Mouse (Mus musculus) neural tube, embryonic 13.5 days (tissue): ENCODE results near the gene Batf. TPM values are rescaled to one million over a fixed set of nuclear protein-coding genes. Genes with fewer than 3 reads are reported as not detected.

Source experiments
- ATAC-seq: fragments of 200-750 bp; cut with Nextera tagmentation; 2 replicates; pipeline ENCODE4 v1.8.0; 2017; ENCODE audit warnings: low read depth, mild to moderate bottlenecking, moderate TSS enrichment, moderate library complexity
- H3K27ac ChIP-seq: fragments of 300-500 bp; sonication (generic); replicated peaks from 2 replicates; pipeline ENCODE4 v1.5.1; 2015; ENCODE audit warnings: moderate library complexity, mild to moderate bottlenecking, inconsistent platforms
- H3K27me3 ChIP-seq: fragments of 300-500 bp; sonication (generic); 2 replicates; pipeline ENCODE4 v1.6.1; 2015; ENCODE audit warnings: mild to moderate bottlenecking, inconsistent platforms
- H3K36me3 ChIP-seq: fragments of 300-500 bp; sonication (generic); 2 replicates; pipeline ENCODE4 v1.6.1; 2015; ENCODE audit warnings: mild to moderate bottlenecking, inconsistent platforms
- H3K4me1 ChIP-seq: fragments of 300-500 bp; sonication (generic); replicated peaks from 2 replicates; pipeline ENCODE4 v1.6.1; 2015; ENCODE audit warnings: inconsistent platforms
- H3K4me2 ChIP-seq: fragments of 300-500 bp; sonication (generic); 2 replicates; pipeline ENCODE4 v1.6.1; 2015; ENCODE audit warnings: inconsistent platforms, mild to moderate bottlenecking, moderate library complexity
- H3K4me3 ChIP-seq: fragments of 300-500 bp; sonication (generic); 2 replicates; pipeline ENCODE4 v1.5.1; 2015; ENCODE audit warnings: mild to moderate bottlenecking, inconsistent platforms
- H3K9ac ChIP-seq: fragments of 300-500 bp; sonication (generic); 2 replicates; pipeline ENCODE4 v1.6.1; 2015; ENCODE audit warnings: moderate library complexity, mild to moderate bottlenecking, inconsistent platforms
- H3K9me3 ChIP-seq: fragments of 300-500 bp; sonication (generic); 2 replicates; pipeline ENCODE4 v1.6.1; 2016; ENCODE audit warnings: inconsistent platforms
- WGBS: fragments of 180-500 bp; shearing (Covaris S2); methylation state at CpG from one replicate; pipeline ENCODE4 v1.1.7; 2015; 5-methylcytosine and 5-hydroxymethylcytosine counted together
- polyA plus RNA-seq: library from polyadenylated mRNA; unstranded; fragments of >200 nt; fragmentation: Nextera tagmentation; extraction: Ambion mirVana; gene quantifications from 2 replicates; pipeline ENCODE4 v1.2.1, GENCODE M21; 2015

The Batf gene
- polyA plus RNA-seq: 0.85 and 0.96 TPM in 2 replicates

- H3K36me3 ChIP-seq: no peaks in the 10 kb centered on the region
- no peak within 1 kb of the TSS for H3K4me3 ChIP-seq
- WGBS: 50% methylated on average over 22 of the region's 22 CpGs
- no peak within 1 kb of the TSS for H3K4me2 ChIP-seq
- H3K27ac ChIP-seq: no peak within 1 kb of the TSS
- no peaks in the 10 kb centered on the region for H3K9me3 ChIP-seq
- H3K4me1 ChIP-seq: no peaks in the 10 kb centered on the region
- H3K9ac ChIP-seq: no peak within 1 kb of the TSS
- ATAC-seq: no peak
- no peaks in the 10 kb centered on the region for H3K27me3 ChIP-seq
Measured at GRCm38 (mm10) chr12:85686466-85687216, at the start of gene Batf. Gene Batf (plus strand): TSS chr12:85686669.

GRCm38 (mm10) chr12:85637932-85638331 is 48.5 kb upstream of the Batf start:
- ATAC-seq: no peak

GRCm38 (mm10) chr12:85638541-85639325 is 47.7 kb upstream of the Batf start:
- ATAC-seq: 0 out of 2 replicates have a peak, but pooled peaks have one; percentile 3
- Histone ChIP-seq H3K27ac (peak overlapping the region; percentile 52), H3K4me1 (peaks cover 31% of the 10 kb centered on the region), H3K36me3 (peaks cover 42% of the 10 kb centered on the region), H3K9me3 (no peaks in the 10 kb centered on the region), H3K27me3 (no peaks in the 10 kb centered on the region), H3K9ac (no peak overlapping the region), H3K4me2 (no peak overlapping the region), H3K4me3 (no peak overlapping the region)
- 75% methylated on average over 20 of the region's 20 CpGs for WGBS

More at GRCm38 (mm10) chr12:85637932-85638331, 48.5 kb upstream of the Batf start:
- Histone ChIP-seq H3K4me3 (no peak overlapping the region), H3K4me1 (peaks cover 31% of the 10 kb centered on the region), H3K4me2 (no peak overlapping the region), H3K36me3 (peaks cover 50% of the 10 kb centered on the region), H3K27me3 (no peaks in the 10 kb centered on the region), H3K27ac (no peak overlapping the region; the same call in 1 of the 2 replicates), H3K9me3 (no peaks in the 10 kb centered on the region), H3K9ac (no peak overlapping the region)
- WGBS: 71% methylated on average over 9 of the region's 9 CpGs

GRCm38 (mm10) chr12:85639326-85640008 is 47.0 kb upstream of the Batf start:
- Histone ChIP-seq H3K27ac (peak overlapping the region; percentile 52; the same call in 1 of the 2 replicates), H3K4me2 (no peak overlapping the region), H3K27me3 (no peaks in the 10 kb centered on the region), H3K9me3 (no peaks in the 10 kb centered on the region), H3K4me1 (peaks cover 31% of the 10 kb centered on the region), H3K9ac (no peak overlapping the region), H3K36me3 (peaks cover 34% of the 10 kb centered on the region), H3K4me3 (no peak overlapping the region)
- 65% methylated on average over 12 of the region's 12 CpGs for WGBS
- peak; percentile 79 for ATAC-seq

- H3K4me2 ChIP-seq: no peak overlapping the region
- H3K9ac ChIP-seq: no peak overlapping the region
- no peak for ATAC-seq
- no peak overlapping the region for H3K4me3 ChIP-seq
- peaks cover 31% of the 10 kb centered on the region for H3K4me1 ChIP-seq
- no peaks in the 10 kb centered on the region for H3K9me3 ChIP-seq
- 87% methylated on average over 10 of the region's 10 CpGs for WGBS
- H3K27me3 ChIP-seq: no peaks in the 10 kb centered on the region
- no peak overlapping the region; the same call in 1 of the 2 replicates for H3K27ac ChIP-seq
- H3K36me3 ChIP-seq: peaks cover 27% of the 10 kb centered on the region
Measured at GRCm38 (mm10) chr12:85640852-85641563, 45.5 kb upstream of the Batf start.

GRCm38 (mm10) chr12:85641564-85641931 is 44.9 kb upstream of the Batf start:
- ATAC-seq: no peak
- no peak overlapping the region for H3K4me3 ChIP-seq
- H3K9ac ChIP-seq: no peak overlapping the region
- no peak overlapping the region for H3K4me2 ChIP-seq
- WGBS: 61% methylated on average over 4 of the region's 4 CpGs
- H3K9me3 ChIP-seq: no peaks in the 10 kb centered on the region
- H3K36me3 ChIP-seq: peaks cover 23% of the 10 kb centered on the region
- peaks cover 31% of the 10 kb centered on the region for H3K4me1 ChIP-seq
- no peak overlapping the region; the same call in 1 of the 2 replicates for H3K27ac ChIP-seq
- H3K27me3 ChIP-seq: no peaks in the 10 kb centered on the region

- Histone ChIP-seq H3K4me1 (peaks cover 19% of the 10 kb centered on the region), H3K4me2 (no peak overlapping the region), H3K27me3 (no peaks in the 10 kb centered on the region), H3K9me3 (no peaks in the 10 kb centered on the region), H3K27ac (no peak overlapping the region), H3K4me3 (no peak overlapping the region), H3K36me3 (peaks cover 16% of the 10 kb centered on the region), H3K9ac (no peak overlapping the region)
- 73% methylated on average over 5 of the region's 5 CpGs for WGBS
- no peak for ATAC-seq
Measured at GRCm38 (mm10) chr12:85643735-85644134, 42.7 kb upstream of the Batf start.

GRCm38 (mm10) chr12:85645664-85646063 is 40.8 kb upstream of the Batf start:
- no peaks in the 10 kb centered on the region for H3K36me3 ChIP-seq
- no peaks in the 10 kb centered on the region for H3K27me3 ChIP-seq
- H3K4me1 ChIP-seq: peaks cover 11% of the 10 kb centered on the region
- no peak overlapping the region for H3K4me2 ChIP-seq
- no peaks in the 10 kb centered on the region for H3K9me3 ChIP-seq
- ATAC-seq: no peak
- no peak overlapping the region for H3K4me3 ChIP-seq
- 97% methylated on average over 4 of the region's 4 CpGs for WGBS
- no peak overlapping the region for H3K9ac ChIP-seq
- H3K27ac ChIP-seq: no peak overlapping the region

GRCm38 (mm10) chr12:85647346-85647745 is 39.1 kb upstream of the Batf start:
- no peaks in the 10 kb centered on the region for H3K27me3 ChIP-seq
- no peak overlapping the region for H3K27ac ChIP-seq
- no peak for ATAC-seq
- no peaks in the 10 kb centered on the region for H3K9me3 ChIP-seq
- no peak overlapping the region for H3K9ac ChIP-seq
- H3K36me3 ChIP-seq: no peaks in the 10 kb centered on the region
- no peaks in the 10 kb centered on the region for H3K4me1 ChIP-seq
- no peak overlapping the region for H3K4me3 ChIP-seq
- H3K4me2 ChIP-seq: no peak overlapping the region
- 39% methylated on average over 10 of the region's 10 CpGs for whole genome bisulfite sequencing

GRCm38 (mm10) chr12:85647955-85648354 is 38.5 kb upstream of the Batf start:
- Histone ChIP-seq H3K4me3 (no peak overlapping the region), H3K27ac (no peak overlapping the region), H3K9me3 (no peaks in the 10 kb centered on the region), H3K4me2 (no peak overlapping the region), H3K27me3 (no peaks in the 10 kb centered on the region), H3K4me1 (no peaks in the 10 kb centered on the region), H3K9ac (no peak overlapping the region), H3K36me3 (no peaks in the 10 kb centered on the region)
- no peak for ATAC-seq
- 92% methylated on average over 1 of the region's 1 CpGs for WGBS

- Histone ChIP-seq H3K4me2 (no peak overlapping the region), H3K4me3 (no peak overlapping the region), H3K9me3 (no peaks in the 10 kb centered on the region), H3K4me1 (peaks cover 5% of the 10 kb centered on the region), H3K9ac (no peak overlapping the region), H3K36me3 (no peaks in the 10 kb centered on the region), H3K27ac (no peak overlapping the region), H3K27me3 (no peaks in the 10 kb centered on the region)
- ATAC-seq: no peak
- WGBS: 36% methylated on average over 2 of the region's 2 CpGs
Measured at GRCm38 (mm10) chr12:85659319-85659718, 27.1 kb upstream of the Batf start.
